Mouse (Mus musculus) hindbrain, embryonic 11.5 days (tissue): ENCODE results near the gene Dcaf1. TPM values are rescaled to one million over a fixed set of nuclear protein-coding genes. Genes with fewer than 3 reads are reported as not detected.

Source experiments
- ATAC-seq: fragments of 200-750 bp; cut with Nextera tagmentation; 2 replicates; pipeline ENCODE4 v1.8.0; 2017; ENCODE audit warnings: mild to moderate bottlenecking, moderate TSS enrichment, moderate library complexity; ENCODE audit not compliant: low FRiP score
- DNase-seq: peaks from one replicate; pipeline ENCODE4 v3.0.0-alpha.2; 2015; ENCODE audit warnings: low spot score
- H3K27ac ChIP-seq: fragments of 300-500 bp; sonication (generic); 2 replicates; pipeline ENCODE4 v1.5.1; 2014; ENCODE audit warnings: mild to moderate bottlenecking, low read depth, low read length
- H3K27me3 ChIP-seq: fragments of 300-500 bp; sonication (generic); 2 replicates; pipeline ENCODE4 v1.6.1; 2014; ENCODE audit warnings: mild to moderate bottlenecking, low read length, moderate library complexity, mixed read lengths; ENCODE audit not compliant: control insufficient read depth, insufficient read depth
- H3K36me3 ChIP-seq: fragments of 300-500 bp; sonication (generic); 2 replicates; pipeline ENCODE4 v1.6.1; 2014; ENCODE audit warnings: mild to moderate bottlenecking, low read length, moderate library complexity, mixed read lengths; ENCODE audit not compliant: control insufficient read depth, insufficient read depth
- H3K4me1 ChIP-seq: fragments of 300-500 bp; sonication (generic); replicated peaks from 2 replicates; pipeline ENCODE4 v1.6.1; 2014; ENCODE audit warnings: low read length, mixed read lengths; ENCODE audit not compliant: control insufficient read depth, insufficient read depth
- H3K4me2 ChIP-seq: fragments of 300-500 bp; sonication (generic); replicated peaks from 2 replicates; pipeline ENCODE4 v1.6.1; 2014; ENCODE audit warnings: mild to moderate bottlenecking, low read depth, low read length
- H3K4me3 ChIP-seq: fragments of 300-500 bp; sonication (generic); 2 replicates; pipeline ENCODE4 v1.5.1; 2014; ENCODE audit warnings: low read depth, low read length
- H3K9ac ChIP-seq: fragments of 300-500 bp; sonication (generic); 2 replicates; pipeline ENCODE4 v1.6.1; 2014; ENCODE audit warnings: low read depth, low read length
- H3K9me3 ChIP-seq: fragments of 300-500 bp; sonication (generic); 2 replicates; pipeline ENCODE4 v1.6.1; 2016; ENCODE audit warnings: low read length; ENCODE audit not compliant: control insufficient read depth
- WGBS: fragments of 180-500 bp; shearing (Covaris S2); extraction: QIAGEN DNeasy Blood & Tissue Kit; methylation state at CpG from one replicate; pipeline ENCODE4 v1.1.7; 2014; 5-methylcytosine and 5-hydroxymethylcytosine counted together
- polyA plus RNA-seq: library from polyadenylated mRNA; unstranded; fragments of >200 nt; fragmentation: Nextera tagmentation; extraction: Ambion mirVana; gene quantifications from 2 replicates; pipeline ENCODE4 v1.2.1, GENCODE M21; 2014

Dcaf1 gene
- polyA plus RNA-seq, 1 experiment from 2014 or later = 32.1 TPM

DNA sequence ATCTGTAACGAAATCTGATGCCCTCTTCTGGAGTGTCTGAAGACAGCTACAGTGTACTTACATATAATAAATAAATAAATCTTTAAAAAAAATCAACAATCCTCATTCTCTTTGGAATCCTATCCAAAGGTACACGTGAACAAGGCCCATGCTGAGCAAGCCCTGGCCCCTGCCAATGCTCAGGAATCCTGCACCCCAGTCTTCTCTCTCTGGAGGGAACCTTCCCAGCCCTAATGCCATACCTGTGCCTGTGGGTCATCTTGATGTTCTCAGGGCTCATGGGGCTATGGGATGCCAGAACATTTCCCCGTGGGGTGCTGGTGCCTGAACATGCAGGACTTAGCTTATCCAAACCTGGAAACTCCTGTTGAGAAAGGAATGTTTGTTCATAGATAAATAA, 86.5 kb downstream of the Dcaf1 start:
- DNase-seq = no peak
- no peak overlapping the region for H3K9ac ChIP-seq

DNA sequence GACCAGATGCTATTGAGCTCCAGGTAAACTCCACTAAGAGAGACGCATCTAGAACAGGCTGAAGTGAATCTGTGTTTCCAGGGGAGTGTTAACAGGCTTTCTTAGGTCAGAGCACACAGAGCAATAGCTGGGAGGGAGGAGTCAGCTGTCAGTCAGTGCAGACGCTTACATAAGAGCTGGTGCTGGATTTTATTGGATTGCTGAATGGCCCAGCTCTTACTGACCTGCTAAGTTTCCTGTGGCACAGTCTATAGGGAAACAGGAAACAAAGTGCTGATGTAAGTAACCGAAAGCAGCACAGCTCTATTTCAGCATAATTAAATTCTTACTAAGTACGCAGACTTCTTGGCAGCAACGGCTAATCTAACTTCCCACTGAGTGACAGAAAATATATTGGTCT, 87.0 kb downstream of the Dcaf1 start:
- Histone ChIP-seq H3K9me3 (no peaks in the 10 kb centered on the region), H3K36me3 (no peaks in the 10 kb centered on the region), H3K4me1 (no peaks in the 10 kb centered on the region), H3K27ac (no peak overlapping the region), H3K4me2 (no peak overlapping the region), H3K27me3 (no peaks in the 10 kb centered on the region), H3K4me3 (no peak overlapping the region), H3K9ac (no peak overlapping the region)
- ATAC-seq (no peak), DNase-seq (no peak)
- 58% methylated on average over 5 of the region's 5 CpGs for WGBS

More for the DNA sequence above, 86.5 kb downstream of the Dcaf1 start:
- WGBS = 84% methylated on average over 3 of the region's 3 CpGs
- Histone ChIP-seq H3K27ac (no peak overlapping the region), H3K27me3 (no peaks in the 10 kb centered on the region), H3K4me1 (no peaks in the 10 kb centered on the region), H3K36me3 (no peaks in the 10 kb centered on the region), H3K4me2 (no peak overlapping the region), H3K4me3 (no peak overlapping the region), H3K9me3 (no peaks in the 10 kb centered on the region)
- no peak for ATAC-seq

DNA sequence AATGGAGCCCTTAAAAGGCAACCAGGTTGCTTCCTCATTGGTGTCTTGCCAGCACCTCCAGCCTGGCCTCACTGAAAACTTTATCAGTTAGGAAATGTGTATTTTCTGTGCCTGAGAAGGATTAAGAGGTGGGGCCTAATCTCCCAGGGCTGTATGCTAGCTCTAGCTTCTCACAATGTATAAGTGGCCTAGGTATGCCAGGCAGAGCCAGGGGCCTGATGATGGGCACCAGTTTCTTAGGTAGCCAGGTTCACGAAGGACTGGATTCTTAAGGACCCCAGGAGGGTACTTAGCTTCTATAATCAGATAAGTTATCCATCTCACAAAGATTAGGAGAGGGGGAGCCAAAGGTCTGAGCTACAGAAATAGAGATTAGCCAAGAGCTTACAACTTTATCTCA, 90.0 kb downstream of the Dcaf1 start:
- Histone ChIP-seq H3K4me1 (no peaks in the 10 kb centered on the region), H3K4me2 (no peak overlapping the region), H3K9ac (no peak overlapping the region), H3K4me3 (no peak overlapping the region), H3K36me3 (no peaks in the 10 kb centered on the region), H3K27ac (no peak overlapping the region), H3K27me3 (no peaks in the 10 kb centered on the region), H3K9me3 (no peaks in the 10 kb centered on the region)
- ATAC-seq (no peak), DNase-seq (no peak)
- 100% methylated on average over 1 of the region's 1 CpGs for WGBS

DNA sequence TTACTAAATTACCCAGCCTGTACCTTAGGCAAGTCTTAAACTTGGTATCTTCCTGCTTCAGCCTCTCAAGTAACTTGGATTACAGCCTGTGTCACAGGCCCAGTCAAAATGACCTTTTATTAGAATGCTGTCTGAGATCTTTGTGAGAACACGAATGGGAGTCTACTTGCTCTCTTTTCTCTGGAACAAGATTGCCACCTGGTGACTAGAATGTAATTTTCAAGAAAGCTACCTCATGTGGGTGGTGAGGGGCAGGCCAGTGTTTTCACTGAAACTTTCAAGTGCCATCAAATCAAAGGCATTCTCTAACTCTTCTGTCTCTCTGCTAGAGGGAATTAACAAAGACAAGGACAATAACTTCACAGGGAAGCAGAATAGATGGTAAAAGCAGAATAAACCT, 92.1 kb downstream of the Dcaf1 start:
- no peak overlapping the region for H3K4me3 ChIP-seq
- 32% methylated on average over 1 of the region's 1 CpGs for WGBS
- DNase-seq = no peak
- H3K36me3 ChIP-seq = no peaks in the 10 kb centered on the region
- H3K4me1 ChIP-seq = no peaks in the 10 kb centered on the region
- H3K9me3 ChIP-seq = no peaks in the 10 kb centered on the region
- no peak overlapping the region for H3K27ac ChIP-seq
- no peaks in the 10 kb centered on the region for H3K27me3 ChIP-seq
- no peak overlapping the region for H3K4me2 ChIP-seq
- ATAC-seq = no peak
- H3K9ac ChIP-seq = no peak overlapping the region

GRCm38 (mm10) chr9:106914878-106915277, 93.2 kb downstream of the Dcaf1 start:
- WGBS = 83% methylated on average over 6 of the region's 6 CpGs
- DNase-seq (no peak), ATAC-seq (no peak)

More at GRCm38 (mm10) chr9:106914878-106915277, 93.2 kb downstream of the Dcaf1 start:
- Histone ChIP-seq H3K4me1 (no peaks in the 10 kb centered on the region), H3K36me3 (no peaks in the 10 kb centered on the region), H3K4me3 (no peak overlapping the region), H3K9me3 (no peaks in the 10 kb centered on the region), H3K27me3 (no peaks in the 10 kb centered on the region), H3K27ac (no peak overlapping the region), H3K4me2 (no peak overlapping the region), H3K9ac (no peak overlapping the region)

Other genes starting within 250 kb of the Dcaf1 start
- gene Iqcf6, start 195.3 kb upstream of the Dcaf1 start, polyA plus RNA-seq = not detected in 2 replicates
- 9.5 and 9.7 TPM in 2 replicates for gene Grm2, start 165.8 kb upstream of the Dcaf1 start, polyA plus RNA-seq
- gene Tex264, start 135.9 kb upstream of the Dcaf1 start, polyA plus RNA-seq = 28.1 and 30.0 TPM in 2 replicates
- 6.3 and 8.8 TPM in 2 replicates for gene Rad54l2, start 32.7 kb upstream of the Dcaf1 start, polyA plus RNA-seq
- gene Rbm15b, start 65.6 kb downstream of the Dcaf1 start, polyA plus RNA-seq = 24.0 and 24.5 TPM in 2 replicates
- gene Manf, start 70.1 kb downstream of the Dcaf1 start, polyA plus RNA-seq = 305 and 309 TPM in 2 replicates